Mouse (Mus musculus): ENCODE measurements around the gene Ctrc. TPM values are rescaled to one million over a fixed set of nuclear protein-coding genes. Genes with fewer than 3 reads are reported as not detected.

Ctrc gene
- polyA plus RNA-seq, 1 experiment, result not detected

GRCm38 (mm10) chr4:141811375-141811774 lies 34.8 kb downstream of the Ctrc start:
- TF ChIP-seq CTCF (IDR thresholded peaks at IDR 0.05; ENCODE audit: control insufficient read depth, insufficient read depth, low read length) (no peak), POLR2A (IDR thresholded peaks at IDR 0.05; ENCODE audit: borderline replicate concordance, control insufficient read depth, low read depth, low read length) (no peak)
- Histone ChIP-seq H3K4me3 (replicated peaks; ENCODE audit: control insufficient read depth, low read depth, low read length) (no peak overlapping the region), H3K4me1 (ENCODE audit: control insufficient read depth, insufficient read depth, low read length) (no peaks in the 10 kb centered on the region), H3K27ac (ENCODE audit: control insufficient read depth, insufficient read depth, low read depth, low read length, poor library complexity) (no peak overlapping the region)
- 90% methylated on average over 7 of the region's 7 CpGs for WGBS

GRCm38 (mm10) chr4:141810975-141811374 lies 35.2 kb downstream of the Ctrc start:
- TF ChIP-seq CTCF (IDR thresholded peaks at IDR 0.05; ENCODE audit: control insufficient read depth, insufficient read depth, low read length) (no peak), POLR2A (IDR thresholded peaks at IDR 0.05; ENCODE audit: borderline replicate concordance, control insufficient read depth, low read depth, low read length) (no peak)
- Histone ChIP-seq H3K4me1 (ENCODE audit: control insufficient read depth, insufficient read depth, low read length) (no peaks in the 10 kb centered on the region), H3K27ac (ENCODE audit: control insufficient read depth, insufficient read depth, low read depth, low read length, poor library complexity) (no peak overlapping the region), H3K4me3 (replicated peaks; ENCODE audit: control insufficient read depth, low read depth, low read length) (no peak overlapping the region)
- 97% methylated on average over 2 of the region's 2 CpGs for WGBS

GRCm38 (mm10) chr4:141809850-141810464 lies 36.2 kb downstream of the Ctrc start:
- Histone ChIP-seq H3K4me1 (ENCODE audit: control insufficient read depth, insufficient read depth, low read length) (no peaks in the 10 kb centered on the region), H3K27ac (ENCODE audit: control insufficient read depth, insufficient read depth, low read depth, low read length, poor library complexity) (no peak overlapping the region), H3K4me3 (replicated peaks; ENCODE audit: control insufficient read depth, low read depth, low read length) (no peak overlapping the region)
- WGBS, result 73% methylated on average over 8 of the region's 8 CpGs
- TF ChIP-seq POLR2A (IDR thresholded peaks at IDR 0.05; ENCODE audit: borderline replicate concordance, control insufficient read depth, low read depth, low read length) (no peak), CTCF (IDR thresholded peaks at IDR 0.05; ENCODE audit: control insufficient read depth, insufficient read depth, low read length) (peak; percentile 80)

- no peaks in the 10 kb centered on the region for H3K4me1 ChIP-seq (ENCODE audit: control insufficient read depth, insufficient read depth, low read length)
- TF ChIP-seq CTCF (IDR thresholded peaks at IDR 0.05; ENCODE audit: control insufficient read depth, insufficient read depth, low read length) (no peak), POLR2A (IDR thresholded peaks at IDR 0.05; ENCODE audit: borderline replicate concordance, control insufficient read depth, low read depth, low read length) (no peak)
- H3K4me3 ChIP-seq (replicated peaks; ENCODE audit: control insufficient read depth, low read depth, low read length), result no peak overlapping the region
- no peak overlapping the region for H3K27ac ChIP-seq (ENCODE audit: control insufficient read depth, insufficient read depth, low read depth, low read length, poor library complexity)
- WGBS, result 69% methylated on average over 8 of the region's 8 CpGs
These were observed 40.3 kb downstream of the Ctrc start for GRCm38 (mm10) chr4:141805886-141806285.

GRCm38 (mm10) chr4:141804105-141804504 lies 42.1 kb downstream of the Ctrc start:
- Histone ChIP-seq H3K27ac (ENCODE audit: control insufficient read depth, insufficient read depth, low read depth, low read length, poor library complexity) (no peak overlapping the region), H3K4me1 (ENCODE audit: control insufficient read depth, insufficient read depth, low read length) (no peaks in the 10 kb centered on the region), H3K4me3 (replicated peaks; ENCODE audit: control insufficient read depth, low read depth, low read length) (no peak overlapping the region)
- 77% methylated on average over 4 of the region's 4 CpGs for WGBS
- TF ChIP-seq CTCF (IDR thresholded peaks at IDR 0.05; ENCODE audit: control insufficient read depth, insufficient read depth, low read length) (no peak), POLR2A (IDR thresholded peaks at IDR 0.05; ENCODE audit: borderline replicate concordance, control insufficient read depth, low read depth, low read length) (no peak)

GRCm38 (mm10) chr4:141797545-141797944 lies 48.6 kb downstream of the Ctrc start:
- WGBS, result 91% methylated on average over 5 of the region's 5 CpGs
- Histone ChIP-seq H3K27ac (ENCODE audit: control insufficient read depth, insufficient read depth, low read depth, low read length, poor library complexity) (no peak overlapping the region), H3K4me1 (ENCODE audit: control insufficient read depth, insufficient read depth, low read length) (peaks cover 1% of the 10 kb centered on the region; the same call in 1 of the 2 replicates), H3K4me3 (replicated peaks; ENCODE audit: control insufficient read depth, low read depth, low read length) (no peak overlapping the region)
- TF ChIP-seq POLR2A (IDR thresholded peaks at IDR 0.05; ENCODE audit: borderline replicate concordance, control insufficient read depth, low read depth, low read length) (no peak), CTCF (IDR thresholded peaks at IDR 0.05; ENCODE audit: control insufficient read depth, insufficient read depth, low read length) (no peak)

GRCm38 (mm10) chr4:141796954-141797353 lies 49.2 kb downstream of the Ctrc start:
- Histone ChIP-seq H3K4me3 (replicated peaks; ENCODE audit: control insufficient read depth, low read depth, low read length) (no peak overlapping the region), H3K27ac (ENCODE audit: control insufficient read depth, insufficient read depth, low read depth, low read length, poor library complexity) (no peak overlapping the region), H3K4me1 (ENCODE audit: control insufficient read depth, insufficient read depth, low read length) (peaks cover 1% of the 10 kb centered on the region; the same call in 1 of the 2 replicates)
- TF ChIP-seq POLR2A (IDR thresholded peaks at IDR 0.05; ENCODE audit: borderline replicate concordance, control insufficient read depth, low read depth, low read length) (no peak), CTCF (IDR thresholded peaks at IDR 0.05; ENCODE audit: control insufficient read depth, insufficient read depth, low read length) (no peak)
- WGBS, result 94% methylated on average over 4 of the region's 4 CpGs

GRCm38 (mm10) chr4:141796356-141796755 lies 49.8 kb downstream of the Ctrc start:
- peaks cover 1% of the 10 kb centered on the region; the same call in 1 of the 2 replicates for H3K4me1 ChIP-seq (ENCODE audit: control insufficient read depth, insufficient read depth, low read length)
- no peak overlapping the region for H3K27ac ChIP-seq (ENCODE audit: control insufficient read depth, insufficient read depth, low read depth, low read length, poor library complexity)
- TF ChIP-seq CTCF (IDR thresholded peaks at IDR 0.05; ENCODE audit: control insufficient read depth, insufficient read depth, low read length), result no peak
- TF ChIP-seq POLR2A (IDR thresholded peaks at IDR 0.05; ENCODE audit: borderline replicate concordance, control insufficient read depth, low read depth, low read length), result no peak
- no peak overlapping the region for H3K4me3 ChIP-seq (replicated peaks; ENCODE audit: control insufficient read depth, low read depth, low read length)
- WGBS, result 91% methylated on average over 7 of the region's 7 CpGs
